Mouse (Mus musculus): ENCODE results near the gene Clec2g. TPM values are rescaled to one million over a fixed set of nuclear protein-coding genes. Genes with fewer than 3 reads are reported as not detected.
"Not testable (repeated sequence)": the region's sequence is repeated elsewhere in the genome, so short reads cannot be mapped to it uniquely, and the experiment has no call there.

Gene Clec2g
- total and polyA plus RNA-seq, 3 experiments, result 0.16 TPM; not detected in 2

GRCm38 (mm10) chr6:128913598-128914254 lies 20.5 kb upstream of the Clec2g start:
- TF ChIP-seq POLR2AphosphoS5 (IDR thresholded peaks at IDR 0.05; ENCODE audit: insufficient replicate concordance, low read depth, low read length), result no peak
- no peak for TF ChIP-seq GATA1 (IDR thresholded peaks at IDR 0.05; ENCODE audit: borderline replicate concordance, low read length)
- no peak for TF ChIP-seq TAL1 (conservative IDR thresholded peaks at IDR 0.05; ENCODE audit: low read depth, low read length)
- no peak for TF ChIP-seq CTCF (IDR thresholded peaks at IDR 0.05; ENCODE audit: low read depth, low read length)
- no peak for TF ChIP-seq GATA2 (IDR thresholded peaks at IDR 0.05; ENCODE audit: borderline replicate concordance, low read depth, low read length)
- peaks cover 18% of the 10 kb centered on the region for H3K9me3 ChIP-seq (replicated peaks)
- no peak overlapping the region for H3K4me3 ChIP-seq (ENCODE audit: low read depth, low read length)
- ATAC-seq (ENCODE audit: extremely low read depth, insufficient number of reproducible peaks, low FRiP score, poor library complexity, severe bottlenecking) (no peak), DNase-seq (ENCODE audit: low spot score) (no peak)
- H3K27me3 ChIP-seq (ENCODE audit: insufficient read depth, low read length), result no peaks in the 10 kb centered on the region
- no peaks in the 10 kb centered on the region for H3K4me1 ChIP-seq (ENCODE audit: insufficient read depth, low read depth, low read length)
- H3K36me3 ChIP-seq (replicated peaks), result no peaks in the 10 kb centered on the region

- no peaks in the 10 kb centered on the region for H3K36me3 ChIP-seq (replicated peaks)
- DNase-seq (ENCODE audit: low spot score) (no peak), ATAC-seq (ENCODE audit: extremely low read depth, insufficient number of reproducible peaks, low FRiP score, poor library complexity, severe bottlenecking) (no peak)
- TF ChIP-seq GATA1 (IDR thresholded peaks at IDR 0.05; ENCODE audit: borderline replicate concordance, low read length), result no peak
- TF ChIP-seq TAL1 (conservative IDR thresholded peaks at IDR 0.05; ENCODE audit: low read depth, low read length), result no peak
- TF ChIP-seq GATA2 (IDR thresholded peaks at IDR 0.05; ENCODE audit: borderline replicate concordance, low read depth, low read length), result no peak
- no peak for TF ChIP-seq CTCF (IDR thresholded peaks at IDR 0.05; ENCODE audit: low read depth, low read length)
- TF ChIP-seq POLR2AphosphoS5 (IDR thresholded peaks at IDR 0.05; ENCODE audit: insufficient replicate concordance, low read depth, low read length), result no peak
- no peaks in the 10 kb centered on the region for H3K4me1 ChIP-seq (ENCODE audit: insufficient read depth, low read depth, low read length)
- peaks cover 28% of the 10 kb centered on the region for H3K9me3 ChIP-seq (replicated peaks)
- H3K27me3 ChIP-seq (ENCODE audit: insufficient read depth, low read length), result no peaks in the 10 kb centered on the region
- no peak overlapping the region for H3K4me3 ChIP-seq (ENCODE audit: low read depth, low read length)
Observed at GRCm38 (mm10) chr6:128917322-128917721, 16.9 kb upstream of the Clec2g start.

GRCm38 (mm10) chr6:128933050-128933449 lies 1.1 kb upstream of the Clec2g start:
- no peak overlapping the region for H3K4me3 ChIP-seq (ENCODE audit: low read depth, low read length)
- H3K27me3 ChIP-seq (ENCODE audit: insufficient read depth, low read length), result no peaks in the 10 kb centered on the region
- no peak for ATAC-seq (ENCODE audit: extremely low read depth, insufficient number of reproducible peaks, low FRiP score, poor library complexity, severe bottlenecking)
- no peak for DNase-seq (ENCODE audit: low spot score)
- no peak for TF ChIP-seq GATA1 (IDR thresholded peaks at IDR 0.05; ENCODE audit: borderline replicate concordance, low read length)
- TF ChIP-seq CTCF (IDR thresholded peaks at IDR 0.05; ENCODE audit: low read depth, low read length), result no peak
- TF ChIP-seq POLR2AphosphoS5 (IDR thresholded peaks at IDR 0.05; ENCODE audit: insufficient replicate concordance, low read depth, low read length), result no peak
- no peak for TF ChIP-seq TAL1 (conservative IDR thresholded peaks at IDR 0.05; ENCODE audit: low read depth, low read length)
- no peak for TF ChIP-seq GATA2 (IDR thresholded peaks at IDR 0.05; ENCODE audit: borderline replicate concordance, low read depth, low read length)
- H3K9me3 ChIP-seq (replicated peaks), result peaks cover 15% of the 10 kb centered on the region
- no peaks in the 10 kb centered on the region for H3K36me3 ChIP-seq (replicated peaks)
- no peaks in the 10 kb centered on the region for H3K4me1 ChIP-seq (ENCODE audit: insufficient read depth, low read depth, low read length)

GRCm38 (mm10) chr6:128935889-128936665 lies 1.9 kb downstream of the Clec2g start:
- H3K4me1 ChIP-seq (ENCODE audit: insufficient read depth, low read depth, low read length); H3K4me3 ChIP-seq (ENCODE audit: low read depth, low read length); H3K27me3 ChIP-seq (ENCODE audit: insufficient read depth, low read length); H3K9me3 ChIP-seq (replicated peaks); ATAC-seq (ENCODE audit: extremely low read depth, insufficient number of reproducible peaks, low FRiP score, poor library complexity, severe bottlenecking); DNase-seq (ENCODE audit: low spot score); H3K36me3 ChIP-seq (replicated peaks): not testable (repeated sequence)

- ATAC-seq (ENCODE audit: extremely low read depth, insufficient number of reproducible peaks, low FRiP score, poor library complexity, severe bottlenecking) (no peak), DNase-seq (ENCODE audit: low spot score) (no peak)
- no peaks in the 10 kb centered on the region for H3K36me3 ChIP-seq (replicated peaks)
- TF ChIP-seq TAL1 (conservative IDR thresholded peaks at IDR 0.05; ENCODE audit: low read depth, low read length) (no peak), GATA2 (IDR thresholded peaks at IDR 0.05; ENCODE audit: borderline replicate concordance, low read depth, low read length) (no peak), CTCF (IDR thresholded peaks at IDR 0.05; ENCODE audit: low read depth, low read length) (no peak), POLR2AphosphoS5 (IDR thresholded peaks at IDR 0.05; ENCODE audit: insufficient replicate concordance, low read depth, low read length) (no peak), GATA1 (IDR thresholded peaks at IDR 0.05; ENCODE audit: borderline replicate concordance, low read length) (no peak)
- H3K9me3 ChIP-seq (replicated peaks), result peaks cover 14% of the 10 kb centered on the region
- H3K4me1 ChIP-seq (ENCODE audit: insufficient read depth, low read depth, low read length), result no peaks in the 10 kb centered on the region
- no peak overlapping the region for H3K4me3 ChIP-seq (ENCODE audit: low read depth, low read length)
- no peaks in the 10 kb centered on the region for H3K27me3 ChIP-seq (ENCODE audit: insufficient read depth, low read length)
Observed at GRCm38 (mm10) chr6:128941646-128942421, 7.7 kb downstream of the Clec2g start.

- ATAC-seq (ENCODE audit: extremely low read depth, insufficient number of reproducible peaks, low FRiP score, poor library complexity, severe bottlenecking) (no peak), DNase-seq (ENCODE audit: low spot score) (no peak)
- H3K36me3 ChIP-seq (replicated peaks), result no peaks in the 10 kb centered on the region
- H3K4me1 ChIP-seq (ENCODE audit: insufficient read depth, low read depth, low read length), result no peaks in the 10 kb centered on the region
- no peaks in the 10 kb centered on the region for H3K27me3 ChIP-seq (ENCODE audit: insufficient read depth, low read length)
- H3K4me3 ChIP-seq (ENCODE audit: low read depth, low read length), result no peak overlapping the region
- TF ChIP-seq GATA2 (IDR thresholded peaks at IDR 0.05; ENCODE audit: borderline replicate concordance, low read depth, low read length), result no peak
- no peak for TF ChIP-seq GATA1 (IDR thresholded peaks at IDR 0.05; ENCODE audit: borderline replicate concordance, low read length)
- TF ChIP-seq CTCF (IDR thresholded peaks at IDR 0.05; ENCODE audit: low read depth, low read length), result no peak
- no peak for TF ChIP-seq TAL1 (conservative IDR thresholded peaks at IDR 0.05; ENCODE audit: low read depth, low read length)
- no peak for TF ChIP-seq POLR2AphosphoS5 (IDR thresholded peaks at IDR 0.05; ENCODE audit: insufficient replicate concordance, low read depth, low read length)
- H3K9me3 ChIP-seq (replicated peaks), result peaks cover 24% of the 10 kb centered on the region
Observed at GRCm38 (mm10) chr6:128945564-128945963, 11.4 kb downstream of the Clec2g start.

Measured in G1E (cell line).